Mouse (Mus musculus): ENCODE results near the gene Pnkp. TPM values are rescaled to one million over a fixed set of nuclear protein-coding genes. Genes with fewer than 3 reads are reported as not detected.

The Pnkp gene
- total RNA-seq, 2 experiments from 2014 or later: 14.9 to 18.7 TPM

DNA sequence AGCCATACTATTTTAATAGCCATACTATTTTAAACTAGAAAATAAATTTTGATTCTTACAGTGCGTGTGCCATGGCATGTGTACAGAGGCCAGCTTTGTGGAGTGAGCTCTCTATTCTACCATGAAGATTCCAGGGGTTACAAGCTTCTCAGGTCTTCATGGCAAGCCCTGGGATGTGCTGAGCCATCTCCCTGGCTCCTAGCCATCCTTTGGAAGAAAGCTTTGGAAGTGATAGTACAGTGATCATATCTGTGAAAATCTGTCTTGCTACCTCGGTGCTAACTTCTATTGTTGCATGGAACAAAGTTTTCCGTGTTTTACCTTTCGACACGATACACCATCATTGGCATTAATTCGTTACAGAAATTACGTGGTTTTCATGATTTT lies 38.3 kb downstream of the Pnkp start:
- intact Hi-C loops (cut with DNase I): no loop called here

DNA sequence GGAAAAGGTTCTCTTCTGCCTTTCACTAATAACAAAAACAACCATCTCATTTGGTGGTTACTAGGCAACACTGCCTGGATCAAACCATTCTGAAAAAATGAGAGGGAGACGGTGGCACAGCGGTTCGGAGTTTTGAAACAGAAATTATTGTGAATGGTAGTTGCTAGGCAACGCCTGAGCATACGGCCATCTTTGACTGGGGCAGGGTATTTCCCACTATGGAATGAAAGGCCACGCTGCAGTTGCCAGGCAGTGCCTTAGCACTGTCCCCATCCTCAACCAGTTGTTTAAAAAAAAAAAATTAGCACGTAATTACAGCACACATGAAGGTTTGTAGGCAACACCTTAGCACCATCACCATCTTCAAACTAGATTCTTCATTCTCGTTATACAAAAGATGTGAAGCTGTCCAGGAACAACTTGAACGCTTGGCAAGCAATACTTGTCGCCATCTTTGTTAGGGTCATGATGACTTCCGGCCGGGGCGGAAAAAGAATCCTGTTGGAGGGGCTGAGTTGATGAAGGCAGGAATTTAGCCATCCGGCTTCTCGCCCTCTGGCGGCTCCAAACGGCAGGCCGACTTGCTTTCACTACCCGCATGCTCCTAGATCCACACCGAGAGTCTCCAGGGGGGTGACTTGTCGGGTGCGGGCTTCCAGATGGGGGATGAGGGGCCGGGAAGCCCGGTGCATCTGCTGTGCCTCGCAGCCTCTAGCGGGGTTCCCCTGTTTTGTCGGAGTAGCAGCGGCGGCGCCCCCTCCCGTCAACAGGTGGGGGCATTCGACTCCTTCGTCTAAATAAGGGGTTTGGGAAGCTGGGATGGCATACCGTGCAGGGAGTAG lies 38.9 kb downstream of the Pnkp start, which contains the start of gene Fuz:
Gene Fuz, plus strand, starts transcription at position 487 of the 842 bp plus-strand sequence.
- intact Hi-C loops (cut with DNase I): no loop called here
- DNase-seq: peak; percentile 86 to 88

More for the DNA sequence above, 38.3 kb downstream of the Pnkp start:
- no peak for DNase-seq

DNA sequence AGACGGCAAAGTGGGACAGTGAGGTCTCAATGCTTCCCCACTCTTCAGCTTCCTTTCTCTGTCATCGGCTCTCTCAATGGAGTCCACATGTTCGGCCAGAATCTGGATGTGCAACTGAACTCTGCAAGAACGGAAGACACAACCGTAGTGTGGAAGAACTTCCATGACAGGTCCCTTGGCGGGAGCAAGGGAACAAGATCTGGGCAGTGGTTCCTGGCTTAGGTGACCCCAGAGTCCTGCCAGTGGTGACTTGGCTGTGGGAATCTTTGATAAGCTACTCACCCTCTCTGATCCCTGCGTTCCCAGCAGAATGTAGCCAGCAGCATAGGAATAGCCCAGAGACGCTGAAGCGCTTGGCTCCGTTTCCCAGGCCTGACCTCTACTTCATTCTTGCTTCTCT lies 39.6 kb downstream of the Pnkp start:
- DNase-seq: no peak
- intact Hi-C loops (cut with DNase I): no loop called here

DNA sequence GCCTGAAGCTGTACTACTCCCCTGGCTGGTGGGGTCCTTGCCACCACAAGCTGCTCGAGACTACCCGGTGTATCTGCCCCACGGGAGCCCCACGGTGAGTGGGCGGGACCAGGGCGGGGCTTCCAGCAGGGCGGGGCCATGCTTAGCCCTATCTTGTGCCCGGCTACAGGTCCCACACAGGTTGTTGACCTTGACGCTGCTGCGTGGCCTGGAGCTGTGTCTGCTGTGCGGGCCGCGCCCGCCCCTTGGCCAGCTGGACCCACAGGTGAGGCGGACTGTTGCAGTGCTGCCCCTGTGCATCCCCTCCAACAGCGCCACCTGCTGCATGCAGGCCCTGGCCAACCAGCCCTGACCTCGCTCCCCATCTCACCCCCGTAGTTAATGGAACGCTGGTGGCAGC lies 41.7 kb downstream of the Pnkp start:
- no peak for DNase-seq
- intact Hi-C loops (cut with DNase I): no loop called here

DNA sequence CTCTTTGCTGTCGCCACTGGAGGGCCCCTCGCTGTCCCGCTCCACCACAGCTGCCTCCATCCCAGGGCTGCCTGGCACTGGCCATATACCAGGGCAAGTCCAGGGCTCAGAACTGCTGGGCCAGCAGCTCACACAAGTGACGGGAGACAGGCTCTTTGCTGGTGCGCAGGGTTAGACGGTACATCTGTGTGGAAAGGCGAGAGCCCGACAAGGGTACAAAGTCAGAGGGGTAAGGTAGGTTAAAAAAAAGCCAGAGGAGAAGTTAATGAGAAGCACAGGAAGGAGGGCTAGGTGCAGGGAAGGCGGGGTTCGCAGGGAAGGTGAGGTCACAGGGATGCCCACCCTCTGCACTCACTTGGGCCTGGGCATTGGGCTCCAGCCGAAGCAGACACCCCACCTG lies 43.7 kb downstream of the Pnkp start:
- DNase-seq: no peak
- intact Hi-C loops (cut with DNase I): no loop called here

DNA sequence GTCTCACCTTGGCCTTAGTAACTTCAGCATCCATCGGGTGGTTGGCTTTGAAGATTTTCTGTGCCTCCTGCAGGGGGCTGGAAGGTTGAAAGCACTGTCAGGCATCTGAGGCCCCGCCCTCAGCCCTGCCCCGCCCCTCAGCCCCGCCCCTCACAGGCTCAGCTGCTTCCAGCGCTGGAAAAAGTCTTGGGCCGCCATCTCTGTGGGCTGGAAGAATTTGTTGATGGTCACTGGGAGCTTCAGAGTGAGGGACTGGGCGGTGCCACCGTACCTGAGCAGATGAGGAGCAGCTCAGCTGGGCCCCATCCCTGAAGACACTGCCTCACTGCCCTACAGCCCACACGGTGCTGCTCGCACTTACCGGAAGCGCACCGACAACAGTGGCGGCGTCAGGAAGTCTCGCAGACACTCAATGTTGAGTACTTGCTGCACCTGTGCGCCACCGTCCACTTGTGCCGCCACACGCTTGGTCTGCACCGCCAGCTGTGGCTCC lies 44.3 kb downstream of the Pnkp start:
- no peak for DNase-seq
- intact Hi-C loops (cut with DNase I): no loop called here

DNA sequence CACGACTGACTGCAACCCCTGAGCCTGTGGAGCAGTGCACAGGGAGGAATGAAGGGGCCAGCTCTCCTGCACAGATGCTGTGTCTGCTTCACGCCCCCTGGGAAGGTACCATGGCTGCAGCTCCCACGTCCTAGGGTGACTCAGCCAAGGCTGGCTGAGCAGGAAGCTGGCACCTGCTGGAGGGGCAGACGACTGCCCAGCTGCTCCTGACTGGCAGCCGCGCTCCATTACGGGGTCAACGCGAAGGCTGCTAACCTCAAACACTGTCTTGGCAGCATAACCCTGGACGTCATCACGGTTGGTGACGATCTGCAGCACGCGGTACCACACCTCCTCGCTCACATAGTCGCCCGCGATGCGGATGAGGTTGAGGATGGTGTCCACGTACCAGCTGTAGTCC lies 48.5 kb downstream of the Pnkp start:
- DNase-seq: peak in 1 of 2 experiments; percentile 4
- intact Hi-C loops (cut with DNase I): no loop called here

DNA sequence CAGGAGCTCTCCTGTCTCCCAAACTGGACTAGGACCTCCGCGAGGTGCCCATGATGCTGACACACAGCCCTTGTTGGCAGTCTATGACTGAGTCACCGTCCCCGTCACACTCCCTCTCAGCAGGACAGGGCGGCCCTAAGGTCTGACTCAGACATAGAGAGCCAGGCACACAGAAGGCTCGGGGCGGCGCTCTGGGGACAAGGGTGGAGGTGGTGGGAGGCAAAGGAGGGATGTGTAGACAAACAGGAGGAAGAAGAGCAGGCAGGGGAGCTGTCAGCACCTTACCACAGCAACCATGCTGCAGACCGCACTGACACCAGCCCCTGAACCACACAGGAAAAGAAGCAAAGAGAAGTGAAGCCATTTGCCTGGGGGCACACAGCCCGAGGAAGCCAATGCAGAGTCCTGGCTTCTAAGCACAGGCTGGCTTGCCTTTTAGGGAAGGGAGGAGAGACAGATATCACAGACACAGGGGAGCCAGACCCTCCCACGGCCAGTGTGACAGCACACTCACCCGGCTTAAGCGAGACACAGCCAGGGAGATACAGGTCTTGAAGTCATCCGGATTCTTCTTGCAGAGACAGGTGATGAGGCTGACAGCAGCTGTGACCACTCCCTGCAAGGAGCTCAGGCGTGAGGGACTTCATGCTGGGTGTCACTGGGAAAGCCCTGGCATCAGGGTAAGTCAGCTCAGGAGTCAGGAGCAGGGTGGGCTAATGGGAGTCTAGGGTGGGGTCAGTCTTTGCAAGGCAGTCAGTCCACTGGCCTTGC lies 52.0 kb downstream of the Pnkp start:
- intact Hi-C loops (cut with DNase I): no loop called here
- DNase-seq: no peak

Small RNAs within 50 kb of the gene (microRNA-seq; reads per million reads assigned to microRNA genes)
- 0 reads per million in 2 experiments for gene Mir707

Other genes with a start within 250 kb of the Pnkp start
- gene Myh14, start 186.3 kb upstream of the Pnkp start, total RNA-seq (2021): 10 to 100 TPM; 22.5 to 29.7 TPM
- gene Izumo2, start 148.4 kb upstream of the Pnkp start, total RNA-seq (2021): not detected
- 10 to 100 TPM; 16.1 to 18.6 TPM for gene Vrk3, start 108.7 kb upstream of the Pnkp start, total RNA-seq (2021)
- not detected for gene Zfp473, start 106.1 kb upstream of the Pnkp start, total RNA-seq (2021)
- 10 to 100 TPM; 19.6 to 20.0 TPM for gene Nup62, start 41.1 kb upstream of the Pnkp start, total RNA-seq (2021)
- gene Il4i1, start 40.8 kb upstream of the Pnkp start, total RNA-seq (2021): 1 to 10 TPM; 1.0 to 6.4 TPM
- gene Atf5, start 40.5 kb upstream of the Pnkp start, total RNA-seq (2021): 10 to 100 TPM; 55.2 to 69.3 TPM
- 100 to 1,000 TPM; 111 to 122 TPM for gene Akt1s1, start 8.1 kb upstream of the Pnkp start, total RNA-seq (2021)
- 10 to 100 TPM; 42.4 to 53.4 TPM for gene Tbc1d17, start 8.1 kb upstream of the Pnkp start, total RNA-seq (2021)
- 100 to 1,000 TPM; 129 to 153 TPM for gene Ptov1, start 12.6 kb downstream of the Pnkp start, total RNA-seq (2021)
- 10 to 100 TPM; 54.0 to 57.5 TPM for gene Med25, start 35.6 kb downstream of the Pnkp start, total RNA-seq (2021)
- gene Fuz, start 38.9 kb downstream of the Pnkp start, total RNA-seq (2021): 10 to 100 TPM; 17.3 to 18.1 TPM
- gene Ap2a1, start 72.4 kb downstream of the Pnkp start, total RNA-seq (2021): 10 to 100 TPM; 55.0 to 56.3 TPM
- gene Tsks, start 86.1 kb downstream of the Pnkp start, total RNA-seq (2021): not detected
- 1 to 10 TPM; 1.2 to 1.8 TPM for gene Cpt1c, start 117.7 kb downstream of the Pnkp start, total RNA-seq (2021)
- 100 to 1,000 TPM; 105 to 123 TPM for gene Prmt1, start 129.4 kb downstream of the Pnkp start, total RNA-seq (2021)
- 10 to 100 TPM; 18.3 to 20.3 TPM for gene Irf3, start 140.5 kb downstream of the Pnkp start, total RNA-seq (2021)
- 1 to 10 TPM; 8.0 to 8.9 TPM for gene Bcl2l12, start 141.6 kb downstream of the Pnkp start, total RNA-seq (2021)
- 10 to 100 TPM; 36.9 to 40.2 TPM for gene Scaf1, start 159.2 kb downstream of the Pnkp start, total RNA-seq (2021)
- 10 to 100 TPM; 20.6 to 21.8 TPM for gene Rras, start 160.8 kb downstream of the Pnkp start, total RNA-seq (2021)
- 10 to 100 TPM; 11.3 to 14.1 TPM for gene Prr12, start 195.7 kb downstream of the Pnkp start, total RNA-seq (2021)
- 10 to 100 TPM; 29.0 to 30.8 TPM for gene Nosip, start 205.3 kb downstream of the Pnkp start, total RNA-seq (2021)
- gene Prrg2, start 205.5 kb downstream of the Pnkp start, total RNA-seq (2021): 1 to 10 TPM; 8.0 to 8.8 TPM
- 10 to 100 TPM; 17.3 to 20.9 TPM for gene Rcn3, start 235.1 kb downstream of the Pnkp start, total RNA-seq (2021)
- gene Fcgrt, start 246.7 kb downstream of the Pnkp start, total RNA-seq (2021): 10 to 100 TPM; 39.2 to 40.0 TPM

Data from gastrocnemius, postnatal 36 days (tissue).